Comparison of ENCODE assay signal across 10 mouse cellular contexts in genomic region chr12:89312586-89312985, GRCm38 (mm10).
DNase-seq lines count a peak whose midpoint lies in the region; ATAC-seq and TF ChIP-seq lines count a peak whose summit lies in the region.
"Had no signal": no experiment of that assay in that cellular context is flagged by ENCODE, and none has a peak within 500 bp of the region (broad histone marks: within the 10 kb centered on the region; RNA-seq: fewer than 3 reads in every experiment).

No protein-coding gene starts in this region.

- TF ChIP-seq POLR2A in MEL (IDR thresholded peaks at IDR 0.05; ENCODE audit: control insufficient read depth in 1 of 2, insufficient read depth in 1 of 2, low read depth in 1 of 2, low read length in 2 of 2, poor library complexity in 1 of 2) = no peak

- H3K27me3 ChIP-seq in MEL (ENCODE audit: control insufficient read depth in 1 of 2, insufficient read depth in 2 of 2, low read length in 2 of 2) = no peaks in the 10 kb centered on the region
- no peaks in the 10 kb centered on the region for H3K27me3 ChIP-seq in limb, embryonic 11.5 days (ENCODE audit: control insufficient read depth, insufficient read depth, low read length)
- H3K27me3 ChIP-seq in forebrain, embryonic 16.5 days (replicated peaks; ENCODE audit: control insufficient read depth, insufficient read depth, low read length) = no peaks in the 10 kb centered on the region
- H3K27me3 ChIP-seq: lung, embryonic 15.5 days; stomach, embryonic 15.5 days had no signal

- H3K4me1 ChIP-seq in MEL (ENCODE audit: control insufficient read depth in 1 of 2, insufficient read depth in 2 of 2, low read length in 2 of 2) = no peaks in the 10 kb centered on the region
- no peaks in the 10 kb centered on the region for H3K4me1 ChIP-seq in limb, embryonic 11.5 days (ENCODE audit: control insufficient read depth, insufficient read depth, low read length)
- H3K4me1 ChIP-seq in forebrain, embryonic 16.5 days (replicated peaks; ENCODE audit: control insufficient read depth, insufficient read depth, low read length) = no peaks in the 10 kb centered on the region
- H3K4me1 ChIP-seq: lung, embryonic 15.5 days; stomach, embryonic 15.5 days had no signal

- DNase-seq in layer of hippocampus, adult 2 months (ENCODE audit: low spot score in 2 of 2) = no peak
- no peak for DNase-seq in layer of hippocampus, adult 9-11 months
- peak; percentile 23 for DNase-seq in MEL (ENCODE audit: low read depth, low spot score)
- peak; percentile 51 for DNase-seq in adrenal gland, postnatal 14 days
- DNase-seq in limb, embryonic 11.5 days (ENCODE audit: low spot score) = peak; percentile 30
- DNase-seq in B cell, adult 2 months = no peak

- peak; percentile 74 for TF ChIP-seq CTCF in layer of hippocampus, adult 2 months (conservative IDR thresholded peaks at IDR 0.05)
- TF ChIP-seq CTCF in MEL (IDR thresholded peaks at IDR 0.05 in 2 of 3, conservative IDR thresholded peaks at IDR 0.05 in 1 of 3; ENCODE audit: control insufficient read depth in 1 of 3, insufficient read depth in 1 of 3, low read depth in 2 of 3, low read length in 3 of 3, poor library complexity in 1 of 3, severe bottlenecking in 1 of 3) = peak; percentile 40 to 46 (median 41)

- TF ChIP-seq EP300 in MEL (IDR thresholded peaks at IDR 0.05; ENCODE audit: low read depth in 1 of 2, low read length in 2 of 2) = no peak

- no peaks in the 10 kb centered on the region for H3K79me2 ChIP-seq in MEL (ENCODE audit: control insufficient read depth, insufficient read depth, low read length, poor library complexity)

- peak; percentile 29 for TF ChIP-seq RAD21 in MEL (IDR thresholded peaks at IDR 0.05; ENCODE audit: low read depth, low read length)

- H3K4me2 ChIP-seq in limb, embryonic 11.5 days (ENCODE audit: low read depth, severe bottlenecking) = no peak overlapping the region
- H3K4me2 ChIP-seq in forebrain, embryonic 16.5 days (ENCODE audit: low read length) = no peak overlapping the region
- H3K4me2 ChIP-seq: lung, embryonic 15.5 days; stomach, embryonic 15.5 days had no signal

- no peak overlapping the region for H3K27ac ChIP-seq in layer of hippocampus, adult 2 months
- no peak overlapping the region for H3K27ac ChIP-seq in MEL (ENCODE audit: control insufficient read depth, low read depth, low read length)
- no peak overlapping the region for H3K27ac ChIP-seq in limb, embryonic 11.5 days (replicated peaks; ENCODE audit: low read depth, low read length)
- H3K27ac ChIP-seq in forebrain, embryonic 16.5 days (ENCODE audit: low read length) = no peak overlapping the region
- H3K27ac ChIP-seq: lung, embryonic 15.5 days; stomach, embryonic 15.5 days had no signal

- no peaks in the 10 kb centered on the region for H3K9me3 ChIP-seq in MEL (replicated peaks; ENCODE audit: insufficient read depth, low read length)
- no peaks in the 10 kb centered on the region for H3K9me3 ChIP-seq in limb, embryonic 11.5 days (ENCODE audit: control insufficient read depth, low read length)
- H3K9me3 ChIP-seq in forebrain, embryonic 16.5 days (ENCODE audit: control insufficient read depth, low read length) = no peaks in the 10 kb centered on the region
- H3K9me3 ChIP-seq: lung, embryonic 15.5 days; stomach, embryonic 15.5 days had no signal

- no peak overlapping the region for H3K9ac ChIP-seq in MEL (ENCODE audit: control insufficient read depth, low read depth, low read length, poor library complexity, severe bottlenecking)
- no peak overlapping the region for H3K9ac ChIP-seq in limb, embryonic 11.5 days (ENCODE audit: low read length)
- no peak overlapping the region for H3K9ac ChIP-seq in forebrain, embryonic 16.5 days (replicated peaks; ENCODE audit: low read depth, low read length)
- H3K9ac ChIP-seq: lung, embryonic 15.5 days; stomach, embryonic 15.5 days had no signal

- no peak overlapping the region for H3K4me3 ChIP-seq in layer of hippocampus, adult 2 months
- no peak overlapping the region for H3K4me3 ChIP-seq in MEL (ENCODE audit: control insufficient read depth in 1 of 2, insufficient read depth in 1 of 2, low read depth in 2 of 2, low read length in 2 of 2)
- no peak overlapping the region for H3K4me3 ChIP-seq in limb, embryonic 11.5 days (ENCODE audit: low read depth, low read length)
- H3K4me3 ChIP-seq in forebrain, embryonic 16.5 days (replicated peaks; ENCODE audit: low read length) = no peak overlapping the region
- H3K4me3 ChIP-seq: erythroblast, embryonic 14.5 days; lung, embryonic 15.5 days; stomach, embryonic 15.5 days had no signal

- no peak for ATAC-seq in limb, embryonic 11.5 days (ENCODE audit: insufficient number of reproducible peaks, low FRiP score, low TSS enrichment, low read depth)
- no peak for ATAC-seq in forebrain, embryonic 16.5 days

- no peaks in the 10 kb centered on the region for H3K36me3 ChIP-seq in MEL (ENCODE audit: control insufficient read depth in 1 of 2, insufficient read depth in 2 of 2, low read length in 2 of 2)
- no peaks in the 10 kb centered on the region for H3K36me3 ChIP-seq in limb, embryonic 11.5 days (ENCODE audit: control insufficient read depth, insufficient read depth, low read length)
- H3K36me3 ChIP-seq in forebrain, embryonic 16.5 days (ENCODE audit: control insufficient read depth, insufficient read depth) = no peaks in the 10 kb centered on the region
- H3K36me3 ChIP-seq: lung, embryonic 15.5 days; stomach, embryonic 15.5 days had no signal

- 19% methylated on average over 1 of the region's 1 CpGs for WGBS in limb, embryonic 11.5 days
- 37% methylated on average over 1 of the region's 1 CpGs for WGBS in forebrain, embryonic 16.5 days

TF ChIP-seq in MEL, 35 proteins besides CTCF, POLR2A, EP300 and RAD21:
- no peak for TF ChIP-seq CHD1 (IDR thresholded peaks at IDR 0.05; ENCODE audit: low read depth, low read length)
- peak; percentile 20; the same call in 1 of the 2 replicates for TF ChIP-seq SMC3 (IDR thresholded peaks at IDR 0.05; ENCODE audit: low read depth, low read length)

Comparison
In these comparisons a context has a peak if more than half of its experiments do, and no peak if none do; other contexts are left out.
1. DNase-seq: peak in MEL (single experiment), adrenal gland, postnatal 14 days (single experiment) and limb, embryonic 11.5 days (single experiment); none in layer of hippocampus, adult 2 months (0 of 2), layer of hippocampus, adult 9-11 months (single experiment) and B cell, adult 2 months (0 of 2).